Mouse (Mus musculus): ENCODE data around the gene Pak1. TPM values are rescaled to one million over a fixed set of nuclear protein-coding genes. Genes with fewer than 3 reads are reported as not detected.

Gene Pak1
- polyA plus RNA-seq, 1 experiment from 2014 or later = 15.3 TPM

- 82% methylated on average over 21 of the region's 21 CpGs for WGBS
- ATAC-seq (ENCODE audit: borderline replicate concordance, extremely low read depth, low FRiP score, low TSS enrichment) = no peak
- Histone ChIP-seq H3K36me3 (no peaks in the 10 kb centered on the region), H3K9ac (no peak overlapping the region), H3K9me3 (no peaks in the 10 kb centered on the region), H3K27me3 (no peaks in the 10 kb centered on the region), H3K4me1 (no peaks in the 10 kb centered on the region), H3K4me2 (no peak overlapping the region), H3K4me3 (no peak overlapping the region), H3K27ac (no peak overlapping the region)
Measured at GRCm38 (mm10) chr7:97765181-97765962, 23.0 kb upstream of the Pak1 start.

GRCm38 (mm10) chr7:97765963-97766347 lies 22.4 kb upstream of the Pak1 start:
- Histone ChIP-seq H3K27ac (no peak overlapping the region), H3K9ac (no peak overlapping the region), H3K4me2 (no peak overlapping the region), H3K4me1 (no peaks in the 10 kb centered on the region), H3K36me3 (no peaks in the 10 kb centered on the region), H3K9me3 (no peaks in the 10 kb centered on the region), H3K27me3 (no peaks in the 10 kb centered on the region), H3K4me3 (no peak overlapping the region)
- no peak for ATAC-seq (ENCODE audit: borderline replicate concordance, extremely low read depth, low FRiP score, low TSS enrichment)
- WGBS = 76% methylated on average over 5 of the region's 5 CpGs

- Histone ChIP-seq H3K36me3 (no peaks in the 10 kb centered on the region), H3K27ac (no peak overlapping the region), H3K27me3 (no peaks in the 10 kb centered on the region), H3K4me3 (no peak overlapping the region), H3K4me2 (no peak overlapping the region), H3K9me3 (no peaks in the 10 kb centered on the region), H3K9ac (no peak overlapping the region), H3K4me1 (no peaks in the 10 kb centered on the region)
- ATAC-seq (ENCODE audit: borderline replicate concordance, extremely low read depth, low FRiP score, low TSS enrichment) = no peak
- 60% methylated on average over 9 of the region's 9 CpGs for WGBS
Measured at GRCm38 (mm10) chr7:97766406-97767166, 21.8 kb upstream of the Pak1 start.

- no peak overlapping the region for H3K27ac ChIP-seq
- H3K36me3 ChIP-seq = no peaks in the 10 kb centered on the region
- ATAC-seq (ENCODE audit: borderline replicate concordance, extremely low read depth, low FRiP score, low TSS enrichment) = no peak
- no peaks in the 10 kb centered on the region for H3K9me3 ChIP-seq
- H3K9ac ChIP-seq = no peak overlapping the region
- 57% methylated on average over 8 of the region's 8 CpGs for WGBS
- no peaks in the 10 kb centered on the region for H3K27me3 ChIP-seq
- no peaks in the 10 kb centered on the region for H3K4me1 ChIP-seq
- no peak overlapping the region for H3K4me2 ChIP-seq
- no peak overlapping the region for H3K4me3 ChIP-seq
Measured at GRCm38 (mm10) chr7:97767841-97768240, 20.5 kb upstream of the Pak1 start.

- no peaks in the 10 kb centered on the region for H3K27me3 ChIP-seq
- H3K4me2 ChIP-seq = no peak overlapping the region
- H3K9me3 ChIP-seq = no peaks in the 10 kb centered on the region
- no peak overlapping the region for H3K4me3 ChIP-seq
- no peak overlapping the region for H3K9ac ChIP-seq
- ATAC-seq (ENCODE audit: borderline replicate concordance, extremely low read depth, low FRiP score, low TSS enrichment) = no peak
- no peak overlapping the region for H3K27ac ChIP-seq
- 69% methylated on average over 4 of the region's 4 CpGs for WGBS
- no peaks in the 10 kb centered on the region for H3K4me1 ChIP-seq
- H3K36me3 ChIP-seq = no peaks in the 10 kb centered on the region
Measured at GRCm38 (mm10) chr7:97769020-97769419, 19.3 kb upstream of the Pak1 start.

- Histone ChIP-seq H3K27ac (no peak overlapping the region), H3K36me3 (no peaks in the 10 kb centered on the region), H3K4me3 (no peak overlapping the region), H3K27me3 (no peaks in the 10 kb centered on the region), H3K4me1 (no peaks in the 10 kb centered on the region), H3K9ac (no peak overlapping the region), H3K4me2 (no peak overlapping the region), H3K9me3 (no peaks in the 10 kb centered on the region)
- no peak for ATAC-seq (ENCODE audit: borderline replicate concordance, extremely low read depth, low FRiP score, low TSS enrichment)
- WGBS = 59% methylated on average over 6 of the region's 6 CpGs
Measured at GRCm38 (mm10) chr7:97770841-97771620, 17.3 kb upstream of the Pak1 start.

- no peaks in the 10 kb centered on the region for H3K27me3 ChIP-seq
- 40% methylated on average over 3 of the region's 3 CpGs for WGBS
- no peaks in the 10 kb centered on the region for H3K4me1 ChIP-seq
- H3K36me3 ChIP-seq = no peaks in the 10 kb centered on the region
- H3K9me3 ChIP-seq = no peaks in the 10 kb centered on the region
- no peak overlapping the region for H3K4me2 ChIP-seq
- no peak overlapping the region for H3K27ac ChIP-seq
- ATAC-seq (ENCODE audit: borderline replicate concordance, extremely low read depth, low FRiP score, low TSS enrichment) = no peak
- H3K4me3 ChIP-seq = no peak overlapping the region
- no peak overlapping the region for H3K9ac ChIP-seq
Measured at GRCm38 (mm10) chr7:97775380-97775779, 13.0 kb upstream of the Pak1 start.

GRCm38 (mm10) chr7:97775923-97776322 lies 12.4 kb upstream of the Pak1 start:
- no peaks in the 10 kb centered on the region for H3K9me3 ChIP-seq
- no peaks in the 10 kb centered on the region for H3K36me3 ChIP-seq
- no peak overlapping the region for H3K9ac ChIP-seq
- no peak overlapping the region for H3K27ac ChIP-seq
- no peaks in the 10 kb centered on the region for H3K27me3 ChIP-seq
- H3K4me1 ChIP-seq = no peaks in the 10 kb centered on the region
- no peak for ATAC-seq (ENCODE audit: borderline replicate concordance, extremely low read depth, low FRiP score, low TSS enrichment)
- WGBS = 32% methylated on average over 2 of the region's 2 CpGs
- no peak overlapping the region for H3K4me3 ChIP-seq
- no peak overlapping the region for H3K4me2 ChIP-seq

- Histone ChIP-seq H3K9ac (no peak overlapping the region), H3K4me1 (no peaks in the 10 kb centered on the region), H3K4me3 (no peak overlapping the region), H3K27me3 (no peaks in the 10 kb centered on the region), H3K27ac (no peak overlapping the region), H3K36me3 (no peaks in the 10 kb centered on the region), H3K9me3 (no peaks in the 10 kb centered on the region), H3K4me2 (no peak overlapping the region)
- 88% methylated on average over 4 of the region's 4 CpGs for WGBS
- no peak for ATAC-seq (ENCODE audit: borderline replicate concordance, extremely low read depth, low FRiP score, low TSS enrichment)
Measured at GRCm38 (mm10) chr7:97777191-97777590, 11.2 kb upstream of the Pak1 start.

GRCm38 (mm10) chr7:97780222-97780621 lies 8.1 kb upstream of the Pak1 start:
- Histone ChIP-seq H3K4me1 (no peaks in the 10 kb centered on the region), H3K27me3 (no peaks in the 10 kb centered on the region), H3K4me2 (no peak overlapping the region), H3K4me3 (no peak overlapping the region), H3K36me3 (no peaks in the 10 kb centered on the region), H3K27ac (no peak overlapping the region), H3K9me3 (no peaks in the 10 kb centered on the region), H3K9ac (no peak overlapping the region)
- ATAC-seq (ENCODE audit: borderline replicate concordance, extremely low read depth, low FRiP score, low TSS enrichment) = no peak
- WGBS = 92% methylated on average over 1 of the region's 1 CpGs

GRCm38 (mm10) chr7:97780815-97781214 lies 7.5 kb upstream of the Pak1 start:
- 50% methylated on average over 1 of the region's 1 CpGs for WGBS
- Histone ChIP-seq H3K4me3 (no peak overlapping the region), H3K36me3 (no peaks in the 10 kb centered on the region), H3K4me2 (no peak overlapping the region), H3K27ac (no peak overlapping the region), H3K4me1 (no peaks in the 10 kb centered on the region), H3K27me3 (no peaks in the 10 kb centered on the region), H3K9ac (no peak overlapping the region), H3K9me3 (no peaks in the 10 kb centered on the region)
- ATAC-seq (ENCODE audit: borderline replicate concordance, extremely low read depth, low FRiP score, low TSS enrichment) = no peak

- no peak for ATAC-seq (ENCODE audit: borderline replicate concordance, extremely low read depth, low FRiP score, low TSS enrichment)
- H3K4me1 ChIP-seq = no peaks in the 10 kb centered on the region
- H3K27me3 ChIP-seq = 0 out of 2 replicates have a peak, but pooled peaks cover under 1% of the 10 kb centered on the region
- H3K4me2 ChIP-seq = no peak overlapping the region
- no peak overlapping the region for H3K4me3 ChIP-seq
- no peaks in the 10 kb centered on the region for H3K9me3 ChIP-seq
- no peaks in the 10 kb centered on the region for H3K36me3 ChIP-seq
- no peak overlapping the region for H3K9ac ChIP-seq
- 64% methylated on average over 8 of the region's 8 CpGs for WGBS
- no peak overlapping the region for H3K27ac ChIP-seq
Measured at GRCm38 (mm10) chr7:97781496-97781895, 6.8 kb upstream of the Pak1 start.

Measured in lung, embryonic 15.5 days (tissue).